Mouse (Mus musculus): ENCODE data around the gene Larp1b. TPM values are rescaled to one million over a fixed set of nuclear protein-coding genes. Genes with fewer than 3 reads are reported as not detected.

Gene Larp1b
- polyA plus RNA-seq, 1 experiment from 2014 or later: 14.0 TPM

- H3K4me1 ChIP-seq (ENCODE audit: control insufficient read depth, insufficient read depth, low read length): peaks cover 6% of the 10 kb centered on the region; the same call in 1 of the 2 replicates
- H3K4me3 ChIP-seq (ENCODE audit: low read length): no peak overlapping the region
- H3K4me2 ChIP-seq (ENCODE audit: low read depth, low read length): no peak overlapping the region
- ATAC-seq (replicated peaks; ENCODE audit: extremely low read depth, insufficient read depth, low FRiP score): 0 out of 2 replicates have a peak, but pooled peaks have one; percentile 49
- H3K9me3 ChIP-seq (replicated peaks; ENCODE audit: control insufficient read depth, low read length): no peaks in the 10 kb centered on the region
- H3K27ac ChIP-seq (ENCODE audit: low read length): no peak overlapping the region
- H3K27me3 ChIP-seq (ENCODE audit: control insufficient read depth, insufficient read depth, low read length): no peaks in the 10 kb centered on the region
- 77% methylated on average over 4 of the region's 4 CpGs for WGBS
- H3K9ac ChIP-seq (ENCODE audit: low read length): no peak overlapping the region
- H3K36me3 ChIP-seq (ENCODE audit: control insufficient read depth, insufficient read depth): no peaks in the 10 kb centered on the region
These were observed 92.7 kb downstream of the Larp1b start for GRCm38 (mm10) chr3:41042195-41042938.

GRCm38 (mm10) chr3:41043756-41044354 lies 94.2 kb downstream of the Larp1b start:
- no peak overlapping the region for H3K9ac ChIP-seq (ENCODE audit: low read length)
- no peak overlapping the region for H3K4me3 ChIP-seq (ENCODE audit: low read length)
- H3K36me3 ChIP-seq (ENCODE audit: control insufficient read depth, insufficient read depth): no peaks in the 10 kb centered on the region
- H3K4me1 ChIP-seq (ENCODE audit: control insufficient read depth, insufficient read depth, low read length): peaks cover 6% of the 10 kb centered on the region; the same call in 1 of the 2 replicates
- no peaks in the 10 kb centered on the region for H3K27me3 ChIP-seq (ENCODE audit: control insufficient read depth, insufficient read depth, low read length)
- no peak overlapping the region for H3K4me2 ChIP-seq (ENCODE audit: low read depth, low read length)
- 35% methylated on average over 11 of the region's 11 CpGs for WGBS
- H3K27ac ChIP-seq (ENCODE audit: low read length): no peak overlapping the region
- H3K9me3 ChIP-seq (replicated peaks; ENCODE audit: control insufficient read depth, low read length): no peaks in the 10 kb centered on the region
- ATAC-seq (replicated peaks; ENCODE audit: extremely low read depth, insufficient read depth, low FRiP score): 0 out of 2 replicates have a peak, but pooled peaks have one; percentile 28

GRCm38 (mm10) chr3:41047838-41048237 lies 98.2 kb downstream of the Larp1b start:
- Histone ChIP-seq H3K36me3 (ENCODE audit: control insufficient read depth, insufficient read depth) (no peaks in the 10 kb centered on the region), H3K27ac (ENCODE audit: low read length) (no peak overlapping the region), H3K4me2 (ENCODE audit: low read depth, low read length) (no peak overlapping the region), H3K4me1 (ENCODE audit: control insufficient read depth, insufficient read depth, low read length) (peaks cover 6% of the 10 kb centered on the region; the same call in 1 of the 2 replicates), H3K27me3 (ENCODE audit: control insufficient read depth, insufficient read depth, low read length) (no peaks in the 10 kb centered on the region), H3K9ac (ENCODE audit: low read length) (no peak overlapping the region), H3K9me3 (replicated peaks; ENCODE audit: control insufficient read depth, low read length) (no peaks in the 10 kb centered on the region), H3K4me3 (ENCODE audit: low read length) (no peak overlapping the region)
- no peak for ATAC-seq (replicated peaks; ENCODE audit: extremely low read depth, insufficient read depth, low FRiP score)
- WGBS: 82% methylated on average over 6 of the region's 6 CpGs

GRCm38 (mm10) chr3:41053334-41053733 lies 103.7 kb downstream of the Larp1b start:
- Histone ChIP-seq H3K27ac (ENCODE audit: low read length) (no peak overlapping the region), H3K4me3 (ENCODE audit: low read length) (no peak overlapping the region), H3K4me1 (ENCODE audit: control insufficient read depth, insufficient read depth, low read length) (peaks cover 4% of the 10 kb centered on the region), H3K9ac (ENCODE audit: low read length) (no peak overlapping the region), H3K9me3 (replicated peaks; ENCODE audit: control insufficient read depth, low read length) (0 out of 2 replicates have a peak, but pooled peaks cover 2% of the 10 kb centered on the region), H3K4me2 (ENCODE audit: low read depth, low read length) (no peak overlapping the region), H3K36me3 (ENCODE audit: control insufficient read depth, insufficient read depth) (no peaks in the 10 kb centered on the region), H3K27me3 (ENCODE audit: control insufficient read depth, insufficient read depth, low read length) (no peaks in the 10 kb centered on the region)
- 84% methylated on average over 3 of the region's 3 CpGs for WGBS
- no peak for ATAC-seq (replicated peaks; ENCODE audit: extremely low read depth, insufficient read depth, low FRiP score)

- Histone ChIP-seq H3K27ac (ENCODE audit: low read length) (peak overlapping the region; percentile 8), H3K27me3 (ENCODE audit: control insufficient read depth, insufficient read depth, low read length) (no peaks in the 10 kb centered on the region), H3K4me3 (ENCODE audit: low read length) (no peak overlapping the region), H3K36me3 (ENCODE audit: control insufficient read depth, insufficient read depth) (no peaks in the 10 kb centered on the region), H3K4me2 (ENCODE audit: low read depth, low read length) (no peak overlapping the region), H3K9me3 (replicated peaks; ENCODE audit: control insufficient read depth, low read length) (0 out of 2 replicates have a peak, but pooled peaks cover 2% of the 10 kb centered on the region), H3K9ac (ENCODE audit: low read length) (no peak overlapping the region), H3K4me1 (ENCODE audit: control insufficient read depth, insufficient read depth, low read length) (peaks cover 7% of the 10 kb centered on the region)
- 38% methylated on average over 2 of the region's 2 CpGs for WGBS
- ATAC-seq (replicated peaks; ENCODE audit: extremely low read depth, insufficient read depth, low FRiP score): peak; percentile 72
These were observed 108.8 kb downstream of the Larp1b start for GRCm38 (mm10) chr3:41058395-41058794.

- Histone ChIP-seq H3K4me2 (ENCODE audit: low read depth, low read length) (no peak overlapping the region), H3K9ac (ENCODE audit: low read length) (no peak overlapping the region), H3K27ac (ENCODE audit: low read length) (no peak overlapping the region), H3K36me3 (ENCODE audit: control insufficient read depth, insufficient read depth) (no peaks in the 10 kb centered on the region), H3K27me3 (ENCODE audit: control insufficient read depth, insufficient read depth, low read length) (no peaks in the 10 kb centered on the region), H3K4me3 (ENCODE audit: low read length) (no peak overlapping the region), H3K4me1 (ENCODE audit: control insufficient read depth, insufficient read depth, low read length) (peaks cover 7% of the 10 kb centered on the region), H3K9me3 (replicated peaks; ENCODE audit: control insufficient read depth, low read length) (0 out of 2 replicates have a peak, but pooled peaks cover 2% of the 10 kb centered on the region)
- ATAC-seq (replicated peaks; ENCODE audit: extremely low read depth, insufficient read depth, low FRiP score): no peak
- WGBS: 83% methylated on average over 3 of the region's 3 CpGs
These were observed 109.6 kb downstream of the Larp1b start for GRCm38 (mm10) chr3:41059249-41059648.

GRCm38 (mm10) chr3:41061831-41062565 lies 112.4 kb downstream of the Larp1b start:
- WGBS: 77% methylated on average over 3 of the region's 3 CpGs
- peaks cover 14% of the 10 kb centered on the region for H3K36me3 ChIP-seq (ENCODE audit: control insufficient read depth, insufficient read depth)

GRCm38 (mm10) chr3:41062758-41063157 lies 113.1 kb downstream of the Larp1b start:
- no peak overlapping the region for H3K27ac ChIP-seq (ENCODE audit: low read length)

More at GRCm38 (mm10) chr3:41061831-41062565, 112.4 kb downstream of the Larp1b start:
- Histone ChIP-seq H3K9ac (ENCODE audit: low read length) (no peak overlapping the region), H3K4me2 (ENCODE audit: low read depth, low read length) (no peak overlapping the region), H3K4me3 (ENCODE audit: low read length) (no peak overlapping the region), H3K4me1 (ENCODE audit: control insufficient read depth, insufficient read depth, low read length) (peaks cover 7% of the 10 kb centered on the region), H3K27me3 (ENCODE audit: control insufficient read depth, insufficient read depth, low read length) (no peaks in the 10 kb centered on the region), H3K9me3 (replicated peaks; ENCODE audit: control insufficient read depth, low read length) (no peaks in the 10 kb centered on the region), H3K27ac (ENCODE audit: low read length) (no peak overlapping the region)
- no peak for ATAC-seq (replicated peaks; ENCODE audit: extremely low read depth, insufficient read depth, low FRiP score)

More at GRCm38 (mm10) chr3:41062758-41063157, 113.1 kb downstream of the Larp1b start:
- Histone ChIP-seq H3K4me3 (ENCODE audit: low read length) (no peak overlapping the region), H3K9ac (ENCODE audit: low read length) (no peak overlapping the region), H3K27me3 (ENCODE audit: control insufficient read depth, insufficient read depth, low read length) (no peaks in the 10 kb centered on the region), H3K9me3 (replicated peaks; ENCODE audit: control insufficient read depth, low read length) (no peaks in the 10 kb centered on the region), H3K4me2 (ENCODE audit: low read depth, low read length) (no peak overlapping the region), H3K4me1 (ENCODE audit: control insufficient read depth, insufficient read depth, low read length) (peaks cover 7% of the 10 kb centered on the region), H3K36me3 (ENCODE audit: control insufficient read depth, insufficient read depth) (peaks cover 20% of the 10 kb centered on the region)
- 84% methylated on average over 2 of the region's 2 CpGs for WGBS
- no peak for ATAC-seq (replicated peaks; ENCODE audit: extremely low read depth, insufficient read depth, low FRiP score)

All from heart, embryonic 16.5 days (tissue).